Mouse (Mus musculus) liver, embryonic 16.5 days (tissue): ENCODE data around the gene Lrrc1. TPM values are rescaled to one million over a fixed set of nuclear protein-coding genes. Genes with fewer than 3 reads are reported as not detected.
A peak's percentile ranks its signal among the peaks of the same experiment; 100 is the strongest.

Experiments used
- ATAC-seq: fragments of 200-750 bp; cut with Nextera tagmentation; 2 replicates; pipeline ENCODE4 v1.8.0; 2017; ENCODE audit warnings: low read depth, mild to moderate bottlenecking, moderate number of reproducible peaks, moderate library complexity
- H3K27ac ChIP-seq: fragments of 300-500 bp; sonication (generic); 2 replicates; pipeline ENCODE4 v1.5.1; 2014; ENCODE audit warnings: mild to moderate bottlenecking, low read length
- H3K27me3 ChIP-seq: fragments of 300-500 bp; sonication (generic); 2 replicates; pipeline ENCODE4 v1.6.1; 2014; ENCODE audit warnings: low read depth, low read length, mixed read lengths; ENCODE audit not compliant: control insufficient read depth, insufficient read depth
- H3K36me3 ChIP-seq: fragments of 300-500 bp; sonication (generic); 2 replicates; pipeline ENCODE4 v1.6.1; 2014; ENCODE audit warnings: mild to moderate bottlenecking; ENCODE audit not compliant: control insufficient read depth, insufficient read depth
- H3K4me1 ChIP-seq: fragments of 300-500 bp; sonication (generic); 2 replicates; pipeline ENCODE4 v1.6.1; 2014; ENCODE audit warnings: low read depth, low read length, mixed read lengths; ENCODE audit not compliant: control insufficient read depth
- H3K4me2 ChIP-seq: fragments of 300-500 bp; sonication (generic); 2 replicates; pipeline ENCODE4 v1.6.1; 2014; ENCODE audit warnings: low read depth, low read length, mixed read lengths
- H3K4me3 ChIP-seq: fragments of 300-500 bp; sonication (generic); 2 replicates; pipeline ENCODE4 v1.5.1; 2014; ENCODE audit warnings: low read depth, mild to moderate bottlenecking, low read length
- H3K9ac ChIP-seq: fragments of 300-500 bp; sonication (generic); 2 replicates; pipeline ENCODE4 v1.6.1; 2014; ENCODE audit warnings: low read depth, low read length
- H3K9me3 ChIP-seq: fragments of 300-500 bp; sonication (generic); replicated peaks from 2 replicates; pipeline ENCODE4 v1.6.1; 2016; ENCODE audit warnings: low read length; ENCODE audit not compliant: control insufficient read depth
- WGBS: fragments of 180-500 bp; shearing (Covaris S2); extraction: QIAGEN DNeasy Blood & Tissue Kit; methylation state at CpG from one replicate; pipeline ENCODE4 v1.1.7; 2014; ENCODE audit not compliant: insufficient replicate concordance; 5-methylcytosine and 5-hydroxymethylcytosine counted together
- polyA plus RNA-seq: library from polyadenylated mRNA; unstranded; fragments of >200 nt; fragmentation: Nextera tagmentation; extraction: Ambion mirVana; gene quantifications from 2 replicates; pipeline ENCODE4 v1.2.1, GENCODE M21; 2015

Lrrc1 gene
- 3.3 and 3.8 TPM in 2 replicates for polyA plus RNA-seq

DNA sequence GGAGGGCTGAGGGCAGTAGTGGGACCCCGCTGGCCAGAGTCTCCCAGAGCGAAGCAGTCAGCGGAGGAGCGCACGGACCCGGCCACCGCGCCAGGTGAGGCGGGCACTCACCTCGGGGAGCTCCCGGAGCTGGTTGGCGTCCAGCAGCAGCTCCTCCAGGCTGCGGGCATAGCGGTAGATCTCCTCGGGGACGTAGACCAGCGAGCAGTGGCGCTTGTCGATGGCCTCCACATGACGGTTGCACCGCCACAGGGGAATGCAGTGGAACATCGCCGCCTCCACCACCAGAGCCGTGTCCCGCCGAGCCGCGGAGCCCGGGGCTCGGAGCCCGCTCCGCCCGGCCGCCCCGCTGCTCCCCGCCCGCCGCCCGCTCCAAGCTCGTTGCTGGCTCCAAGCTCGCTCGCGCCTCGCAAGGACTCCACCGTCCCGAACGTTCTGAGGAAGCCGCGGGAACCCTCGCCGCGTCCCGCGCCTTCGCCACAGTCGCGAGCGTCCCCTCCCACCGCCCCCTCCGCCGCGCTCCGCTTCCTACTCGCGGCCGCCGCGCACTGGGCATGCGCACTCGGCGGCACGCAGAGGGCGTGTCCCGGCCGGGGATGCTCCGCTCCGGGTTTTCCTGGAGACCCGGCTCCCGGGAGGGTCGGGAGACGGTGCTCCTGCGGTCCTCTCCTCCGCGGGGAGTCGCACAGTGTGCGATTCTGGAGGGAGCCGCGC, at the start of gene Lrrc1:
Gene Lrrc1, minus strand, starts transcription at position 517 of the 714 bp plus-strand sequence.
- H3K36me3 ChIP-seq, result no peaks in the 10 kb centered on the region
- peaks cover 19% of the 10 kb centered on the region for H3K27me3 ChIP-seq
- peak within 1 kb of the TSS; percentile 92 for H3K4me2 ChIP-seq
- H3K4me3 ChIP-seq, result peak within 1 kb of the TSS; percentile 72
- H3K27ac ChIP-seq, result no peak within 1 kb of the TSS
- H3K4me1 ChIP-seq, result peaks cover 12% of the 10 kb centered on the region
- under 1% methylated on average over 85 of the region's 88 CpGs for WGBS
- peak within 1 kb of the TSS; percentile 69 for H3K9ac ChIP-seq
- ATAC-seq, result peak; percentile 81
- no peaks in the 10 kb centered on the region for H3K9me3 ChIP-seq

DNA sequence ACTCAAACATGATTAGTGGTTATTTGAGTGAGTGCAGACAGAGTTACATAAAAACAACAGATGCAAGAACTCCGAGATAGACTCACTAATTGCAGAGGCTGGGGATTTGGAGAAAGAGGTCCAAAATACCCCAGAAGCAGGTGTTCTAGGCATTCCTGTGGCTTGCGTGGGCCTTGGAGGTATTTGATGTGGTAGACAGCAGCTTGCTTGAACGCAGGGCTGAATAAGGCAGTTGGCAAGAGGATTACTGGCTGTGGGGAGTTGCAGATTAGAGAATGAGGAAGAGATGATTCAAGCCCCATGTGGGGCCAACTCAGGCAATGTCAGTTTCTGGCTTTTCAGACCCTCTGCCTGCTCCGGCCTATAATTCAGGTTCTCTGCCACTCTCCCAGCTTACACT, 47.8 kb upstream of the Lrrc1 start:
- Histone ChIP-seq H3K27me3 (no peaks in the 10 kb centered on the region), H3K36me3 (no peaks in the 10 kb centered on the region), H3K4me1 (no peaks in the 10 kb centered on the region), H3K4me3 (no peak overlapping the region), H3K9me3 (no peaks in the 10 kb centered on the region), H3K27ac (no peak overlapping the region), H3K9ac (no peak overlapping the region), H3K4me2 (no peak overlapping the region)
- ATAC-seq, result no peak
- 35% methylated on average over 4 of the region's 4 CpGs for WGBS

DNA sequence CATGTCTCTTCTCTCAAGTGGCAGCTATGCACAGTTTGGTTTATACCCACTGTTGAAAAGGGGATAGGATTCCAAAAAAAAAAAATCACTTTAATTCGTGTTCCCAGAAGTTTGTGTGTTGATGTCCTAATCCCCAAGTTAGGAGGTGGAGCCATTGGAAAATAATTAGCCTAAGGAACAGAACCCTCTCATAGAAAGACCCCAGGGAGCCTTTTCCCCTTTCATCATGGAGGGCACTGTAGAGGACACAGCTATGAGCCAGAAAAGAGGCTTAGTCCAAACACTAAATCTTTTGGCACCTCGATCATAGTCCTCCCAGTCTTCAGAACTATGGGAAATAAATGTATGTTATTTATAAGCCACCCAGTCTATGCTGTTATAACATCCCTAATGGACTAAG, 44.8 kb upstream of the Lrrc1 start:
- Histone ChIP-seq H3K9me3 (no peaks in the 10 kb centered on the region), H3K36me3 (no peaks in the 10 kb centered on the region), H3K4me1 (no peaks in the 10 kb centered on the region), H3K9ac (no peak overlapping the region), H3K4me2 (no peak overlapping the region), H3K4me3 (no peak overlapping the region), H3K27ac (no peak overlapping the region), H3K27me3 (no peaks in the 10 kb centered on the region)
- ATAC-seq, result no peak
- 25% methylated on average over 2 of the region's 2 CpGs for WGBS

- Histone ChIP-seq H3K36me3 (no peaks in the 10 kb centered on the region), H3K4me3 (no peak overlapping the region), H3K27ac (no peak overlapping the region), H3K4me2 (no peak overlapping the region), H3K4me1 (no peaks in the 10 kb centered on the region), H3K27me3 (no peaks in the 10 kb centered on the region), H3K9ac (no peak overlapping the region), H3K9me3 (no peaks in the 10 kb centered on the region)
- 67% methylated on average over 7 of the region's 7 CpGs for WGBS
- ATAC-seq, result no peak
Measured at GRCm38 (mm10) chr9:77587616-77588015, 42.9 kb upstream of the Lrrc1 start.

- ATAC-seq, result no peak
- Histone ChIP-seq H3K4me1 (no peaks in the 10 kb centered on the region), H3K9ac (no peak overlapping the region), H3K4me3 (no peak overlapping the region), H3K9me3 (no peaks in the 10 kb centered on the region), H3K36me3 (no peaks in the 10 kb centered on the region), H3K4me2 (no peak overlapping the region), H3K27ac (no peak overlapping the region), H3K27me3 (no peaks in the 10 kb centered on the region)
- 58% methylated on average over 6 of the region's 6 CpGs for WGBS
Measured at GRCm38 (mm10) chr9:77586806-77587591, 42.3 kb upstream of the Lrrc1 start.

DNA sequence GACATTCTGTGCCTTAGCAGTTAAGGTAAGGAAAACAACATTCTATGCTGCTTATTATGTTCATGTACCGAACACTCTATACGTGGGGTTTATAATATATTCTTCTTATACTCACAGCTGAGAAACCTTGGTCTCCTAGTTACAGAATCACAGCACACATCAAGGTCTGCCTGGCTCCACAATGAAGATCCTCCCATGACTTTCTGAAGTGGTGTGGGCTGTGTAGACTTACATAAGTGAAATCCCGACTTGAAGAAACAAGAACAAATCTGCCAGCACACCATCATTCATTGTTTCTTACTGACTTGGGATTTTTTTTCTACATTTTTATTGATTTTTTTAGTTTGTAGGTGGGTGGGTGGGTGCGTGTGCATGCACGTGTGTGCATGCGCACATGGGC, 40.1 kb upstream of the Lrrc1 start:
- Histone ChIP-seq H3K27ac (no peak overlapping the region), H3K9ac (no peak overlapping the region), H3K36me3 (no peaks in the 10 kb centered on the region), H3K4me3 (no peak overlapping the region), H3K27me3 (no peaks in the 10 kb centered on the region), H3K4me1 (no peaks in the 10 kb centered on the region), H3K9me3 (no peaks in the 10 kb centered on the region), H3K4me2 (no peak overlapping the region)
- whole genome bisulfite sequencing, result 73% methylated on average over 6 of the region's 6 CpGs
- no peak for ATAC-seq

DNA sequence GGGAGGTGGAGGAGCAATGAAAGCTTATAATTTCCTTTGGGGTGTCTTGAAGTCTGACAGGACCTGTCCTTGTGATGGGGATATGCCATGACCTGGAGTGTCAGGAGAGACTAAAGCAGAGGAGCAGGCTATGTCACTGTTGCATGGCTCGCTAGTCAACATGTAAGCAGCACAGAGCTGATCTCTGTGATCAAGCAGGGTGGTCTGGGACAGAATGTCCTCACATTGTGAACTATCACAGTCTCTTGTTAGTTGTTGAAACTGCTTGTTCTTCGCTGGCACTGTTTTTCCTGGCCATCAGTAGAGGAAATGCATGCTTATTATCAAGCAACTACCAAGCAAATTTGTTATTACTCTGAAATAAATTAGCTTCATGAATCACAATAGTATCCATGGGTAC, 38.6 kb upstream of the Lrrc1 start:
- H3K9ac ChIP-seq, result no peak overlapping the region
- H3K4me2 ChIP-seq, result no peak overlapping the region
- no peaks in the 10 kb centered on the region for H3K36me3 ChIP-seq
- H3K4me1 ChIP-seq, result no peaks in the 10 kb centered on the region
- H3K4me3 ChIP-seq, result no peak overlapping the region
- no peak for ATAC-seq
- 60% methylated on average over 2 of the region's 2 CpGs for WGBS
- H3K27me3 ChIP-seq, result no peaks in the 10 kb centered on the region
- no peaks in the 10 kb centered on the region for H3K9me3 ChIP-seq
- no peak overlapping the region for H3K27ac ChIP-seq

- Histone ChIP-seq H3K9me3 (no peaks in the 10 kb centered on the region), H3K4me3 (no peak overlapping the region), H3K4me2 (no peak overlapping the region), H3K9ac (no peak overlapping the region), H3K27ac (no peak overlapping the region), H3K36me3 (no peaks in the 10 kb centered on the region), H3K27me3 (no peaks in the 10 kb centered on the region), H3K4me1 (no peaks in the 10 kb centered on the region)
- 51% methylated on average over 3 of the region's 3 CpGs for WGBS
- ATAC-seq, result no peak
Measured at GRCm38 (mm10) chr9:77579827-77580226, 35.2 kb upstream of the Lrrc1 start.

DNA sequence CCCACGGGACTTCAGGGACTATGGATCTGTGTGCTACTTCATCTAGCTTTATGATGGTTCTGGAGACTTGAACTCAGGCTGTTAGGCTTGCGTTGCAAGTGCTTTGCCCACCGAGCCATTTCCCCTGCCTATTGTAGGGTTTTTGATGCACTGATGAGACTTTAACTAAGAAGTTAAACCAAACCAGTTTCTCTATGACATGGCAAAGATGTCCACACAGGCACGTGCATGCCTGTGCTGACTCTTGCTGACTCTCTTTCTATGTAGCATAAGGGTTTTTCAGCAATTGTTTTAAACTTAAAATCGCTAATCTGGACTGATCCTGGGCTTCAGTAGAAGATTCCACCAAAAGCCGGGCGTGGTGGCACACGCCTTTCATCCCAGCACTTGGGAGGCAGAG, 33.3 kb upstream of the Lrrc1 start:
- H3K9me3 ChIP-seq, result no peaks in the 10 kb centered on the region
- 69% methylated on average over 8 of the region's 8 CpGs for WGBS
- no peak overlapping the region for H3K4me2 ChIP-seq
- H3K4me1 ChIP-seq, result no peaks in the 10 kb centered on the region
- no peak overlapping the region for H3K9ac ChIP-seq
- no peak for ATAC-seq
- H3K4me3 ChIP-seq, result no peak overlapping the region
- H3K27me3 ChIP-seq, result no peaks in the 10 kb centered on the region
- H3K27ac ChIP-seq, result no peak overlapping the region
- no peaks in the 10 kb centered on the region for H3K36me3 ChIP-seq
